Mouse (Mus musculus) G1E (cell line): ENCODE data around the gene 1700029P11Rik.

Source experiments
- CTCF ChIP-seq: IDR thresholded peaks from 2 replicates; pipeline ENCODE4 v1.5.1; 2012; ENCODE audit warnings: low read depth, low read length, inconsistent platforms, mixed read lengths
- GATA1 ChIP-seq: IDR thresholded peaks from 2 replicates; pipeline ENCODE4 v1.6.1; 2012; ENCODE audit warnings: borderline replicate concordance, low read length, inconsistent platforms, mixed read lengths
- GATA2 ChIP-seq: IDR thresholded peaks from 2 replicates; pipeline ENCODE4 v1.6.1; 2012; ENCODE audit warnings: low read depth, low read length, inconsistent platforms, borderline replicate concordance
- POLR2AphosphoS5 ChIP-seq: IDR thresholded peaks from 2 replicates; pipeline ENCODE4 v1.6.1; 2012; ENCODE audit warnings: low read depth, low read length, inconsistent platforms; ENCODE audit not compliant: insufficient replicate concordance
- TAL1 ChIP-seq: conservative IDR thresholded peaks from 2 replicates; pipeline ENCODE4 v1.6.1; 2012; ENCODE audit warnings: low read depth, low read length, inconsistent platforms, mixed read lengths

- TF ChIP-seq CTCF: no peak
- no peak for TF ChIP-seq GATA1
- TF ChIP-seq TAL1: no peak
- no peak for TF ChIP-seq POLR2AphosphoS5
- TF ChIP-seq GATA2: no peak
These were observed 16.1 kb upstream of the 1700029P11Rik start for GRCm38 (mm10) chr15:81964262-81964661.
